Mouse (Mus musculus): Measurements from ENCODE around the gene Ebi3. TPM values are rescaled to one million over a fixed set of nuclear protein-coding genes. Genes with fewer than 3 reads are reported as not detected.

Gene Ebi3
- total RNA-seq, 4 experiments from 2014 or later = 0.49 to 2.0 (median 1.5) TPM

DNA sequence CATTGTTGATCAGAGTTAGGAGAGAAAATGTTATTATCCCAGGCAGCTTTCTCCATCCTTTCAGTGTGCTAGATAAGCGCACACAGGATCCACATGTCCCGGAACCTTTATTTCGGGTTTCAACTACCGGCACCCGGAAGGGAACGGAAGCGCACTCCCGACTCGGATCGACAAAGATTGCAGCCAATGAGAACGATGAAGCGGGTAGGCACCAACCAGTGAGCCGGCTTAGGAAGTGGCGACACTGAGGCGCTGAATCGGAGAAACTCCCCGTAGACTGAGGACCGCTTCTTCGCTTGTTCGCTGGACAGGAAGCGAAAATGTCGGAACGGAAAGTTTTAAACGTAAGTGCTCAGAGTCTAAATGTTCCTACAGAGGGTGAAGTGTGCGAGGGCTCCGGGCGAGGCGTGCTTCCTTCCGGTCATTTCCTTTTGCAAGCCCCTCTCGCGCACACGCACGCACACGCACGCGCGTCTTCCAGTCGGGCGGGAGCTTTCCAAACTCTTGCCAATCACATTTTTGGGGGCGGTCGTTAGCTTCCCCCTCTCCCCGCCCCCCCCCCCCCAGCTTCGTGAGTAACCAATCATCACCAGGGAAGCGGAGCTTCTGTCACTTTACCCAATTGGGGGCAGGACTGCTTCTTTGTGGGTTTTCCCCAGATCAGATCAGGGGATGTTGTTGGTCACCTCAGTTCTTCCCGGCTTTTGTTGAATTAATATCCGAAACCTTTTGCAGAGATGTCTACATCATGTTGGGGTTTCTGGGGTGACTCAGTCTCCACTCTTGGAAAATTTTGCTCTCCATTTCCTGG is 6.7 kb downstream of the Ebi3 start, which contains the start of gene Yju2:
TSS of gene Yju2 (plus strand) at position 182 of the 811 bp plus-strand sequence.
- DNase-seq = peak; percentile 90

DNA sequence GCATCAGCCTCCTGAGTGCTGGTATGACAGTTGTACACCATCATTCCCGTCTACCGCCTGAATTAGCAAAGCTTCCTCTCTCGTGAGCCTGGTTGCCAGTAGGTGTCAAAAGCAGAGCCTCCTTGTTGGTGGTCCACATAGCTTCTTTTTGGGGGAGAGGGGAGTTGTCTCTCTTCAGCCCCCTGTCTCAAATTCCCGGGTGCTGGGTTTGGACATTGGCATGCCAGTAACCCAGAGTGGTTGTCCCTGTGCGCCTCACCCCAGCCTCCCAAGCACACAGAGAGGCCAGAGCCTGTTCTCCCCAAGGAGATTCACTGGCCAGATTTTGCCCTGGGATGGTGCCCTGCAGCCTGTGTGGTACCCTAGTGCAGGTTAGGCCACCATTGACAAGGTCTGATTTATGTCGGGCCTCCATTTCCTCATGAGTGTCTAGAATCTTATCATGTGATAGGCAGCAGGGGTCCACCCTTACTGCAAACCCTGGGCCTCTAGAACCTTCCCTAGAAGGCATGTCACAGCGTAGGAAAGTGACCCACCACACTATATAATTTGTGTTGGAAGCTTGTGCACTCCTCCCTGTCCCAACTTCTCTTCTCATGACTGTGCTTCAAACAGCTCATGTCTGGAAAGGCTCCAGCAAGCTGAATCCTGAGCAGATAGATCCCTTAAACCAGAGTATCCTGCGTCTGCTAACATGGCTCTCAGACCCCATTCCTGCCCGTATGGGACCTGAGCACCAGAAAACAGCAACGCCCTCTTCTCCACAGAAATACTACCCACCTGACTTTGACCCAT is 7.7 kb downstream of the Ebi3 start:
- no peak for DNase-seq

DNA sequence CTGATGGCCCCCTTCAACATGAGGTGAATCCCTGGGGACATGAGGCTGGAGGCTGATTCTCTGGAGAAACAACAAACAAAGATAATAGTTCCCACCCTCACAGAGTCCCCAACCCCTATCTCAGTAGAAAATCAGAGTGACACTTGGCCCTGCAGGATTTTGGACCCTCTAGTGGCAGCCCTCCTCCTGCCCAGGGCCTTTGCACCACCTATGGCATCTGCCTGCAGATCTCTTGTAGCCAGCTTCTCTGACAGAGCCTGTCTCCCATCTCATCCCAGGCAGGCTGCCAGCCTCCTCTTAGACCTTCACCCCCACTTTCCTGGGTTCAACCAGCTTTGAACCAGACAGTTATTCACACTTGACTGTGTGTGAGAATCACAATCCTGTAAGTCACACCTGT is 8.4 kb downstream of the Ebi3 start:
- DNase-seq = no peak

DNA sequence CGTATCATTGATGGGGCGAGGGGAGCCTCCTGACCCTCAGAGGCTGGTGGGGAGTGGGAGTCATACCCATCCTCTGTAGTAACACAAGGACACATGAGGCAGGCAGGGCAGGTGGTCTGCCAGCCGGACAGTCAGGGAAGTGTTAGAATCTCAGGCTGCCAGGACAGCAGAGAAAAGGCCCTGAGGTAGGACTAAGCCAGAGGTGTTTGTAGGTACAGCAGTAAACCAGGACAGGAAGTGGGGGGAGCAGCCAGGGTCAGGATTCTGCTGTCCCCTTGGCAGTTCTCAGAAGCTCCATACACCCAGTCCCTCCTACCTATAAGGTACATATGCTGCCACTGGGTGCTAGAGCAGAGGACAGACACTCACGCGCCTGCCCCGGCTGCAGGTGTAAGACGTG is 9.2 kb downstream of the Ebi3 start:
- no peak for DNase-seq

DNA sequence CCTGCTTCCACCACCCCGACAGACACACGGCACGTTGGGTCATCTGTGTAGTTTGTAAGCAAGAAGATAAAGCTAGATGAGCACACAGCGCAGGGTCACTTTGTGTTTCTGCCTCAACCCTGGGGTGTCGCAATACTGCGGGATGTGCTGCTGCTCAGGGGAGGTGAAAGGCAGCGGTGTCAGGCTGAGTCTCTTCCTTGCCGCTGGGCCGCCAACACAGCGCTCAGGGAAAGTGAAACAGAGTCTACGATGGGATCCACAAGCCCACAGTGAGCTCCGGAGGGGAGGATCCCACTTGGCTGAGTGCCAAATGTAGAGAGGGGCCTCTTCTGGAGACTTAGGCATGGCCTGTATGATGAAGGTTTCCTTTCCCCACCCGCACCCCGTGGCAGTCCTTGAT is 10.7 kb downstream of the Ebi3 start:
- DNase-seq = no peak

DNA sequence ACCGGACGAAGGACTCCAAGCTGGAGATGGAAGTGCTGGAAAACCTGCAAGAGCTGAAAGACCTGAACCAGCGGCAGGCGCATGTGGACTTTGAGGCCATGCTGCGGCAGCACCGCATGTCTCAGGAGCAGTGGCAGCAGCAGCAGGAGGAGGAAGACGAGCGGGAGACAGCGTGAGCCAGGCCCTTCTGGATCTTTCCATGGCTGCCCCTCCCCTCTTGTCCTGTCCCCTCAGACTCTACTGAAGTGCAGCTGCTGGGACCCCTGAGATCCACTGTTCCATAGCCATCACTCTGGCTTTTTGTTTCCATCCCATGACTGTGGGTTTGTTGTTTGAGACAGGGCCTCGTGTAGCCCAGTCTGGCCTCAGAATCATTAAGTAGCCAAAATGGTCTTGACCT is 12.1 kb downstream of the Ebi3 start:
- no peak for DNase-seq

DNA sequence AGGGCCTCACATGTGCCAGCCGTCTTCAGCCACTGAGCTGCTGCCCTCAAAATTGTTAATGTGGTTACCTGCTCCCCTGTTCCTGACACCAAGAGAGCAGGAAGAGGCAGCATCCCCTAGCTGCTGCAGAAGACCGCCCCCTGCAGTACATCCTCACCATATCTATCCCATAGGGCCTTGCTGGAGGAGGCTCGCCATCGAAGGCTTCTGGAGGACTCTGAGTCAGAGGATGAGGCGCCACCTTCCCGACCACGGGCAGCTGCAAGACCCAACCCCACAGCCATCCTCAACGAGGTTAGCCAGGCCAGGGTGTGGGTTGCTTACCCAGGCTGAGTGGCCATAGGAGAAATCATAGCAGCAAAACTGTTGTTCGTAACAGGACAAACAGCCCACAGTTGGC is 12.6 kb downstream of the Ebi3 start:
- no peak for DNase-seq

DNA sequence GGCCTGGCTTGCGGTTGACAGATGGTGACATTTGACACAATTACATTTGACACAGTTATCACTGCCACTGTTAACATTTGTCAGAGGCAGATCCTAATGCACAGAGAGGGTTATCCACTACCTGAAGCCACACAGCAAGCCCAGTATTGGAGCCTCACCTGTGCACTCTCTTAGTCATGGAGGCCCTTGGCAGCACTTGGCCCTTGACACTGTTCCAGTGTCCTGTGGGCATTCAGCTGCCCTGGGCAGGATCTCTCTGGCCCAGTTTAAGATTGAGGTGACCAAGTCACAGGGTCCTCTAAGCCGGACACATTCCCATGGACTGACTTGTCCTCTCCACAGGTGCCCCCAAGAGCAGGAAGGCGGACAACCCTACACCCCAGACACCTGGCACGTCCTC is 14.7 kb downstream of the Ebi3 start:
- DNase-seq = no peak

DNA sequence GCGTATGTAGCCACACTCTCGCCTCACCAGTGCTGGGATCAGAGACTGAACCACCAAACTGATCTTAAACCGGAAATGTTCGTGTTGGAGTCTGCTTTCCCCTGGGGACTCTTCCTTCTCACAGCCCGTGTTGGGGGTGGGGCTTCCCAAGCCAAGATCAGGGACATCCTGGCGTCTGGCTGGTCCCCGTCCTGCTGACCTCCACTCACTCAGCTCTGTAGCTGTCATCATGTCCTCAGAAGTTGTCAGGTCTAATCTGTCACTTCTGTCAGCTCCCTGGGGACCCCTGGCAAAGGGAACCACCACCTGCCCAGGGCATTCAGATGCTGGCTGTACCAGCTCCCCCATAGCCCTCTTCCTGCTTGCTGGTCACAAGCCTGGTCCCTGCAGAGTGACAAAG is 15.8 kb downstream of the Ebi3 start:
- DNase-seq = no peak

DNA sequence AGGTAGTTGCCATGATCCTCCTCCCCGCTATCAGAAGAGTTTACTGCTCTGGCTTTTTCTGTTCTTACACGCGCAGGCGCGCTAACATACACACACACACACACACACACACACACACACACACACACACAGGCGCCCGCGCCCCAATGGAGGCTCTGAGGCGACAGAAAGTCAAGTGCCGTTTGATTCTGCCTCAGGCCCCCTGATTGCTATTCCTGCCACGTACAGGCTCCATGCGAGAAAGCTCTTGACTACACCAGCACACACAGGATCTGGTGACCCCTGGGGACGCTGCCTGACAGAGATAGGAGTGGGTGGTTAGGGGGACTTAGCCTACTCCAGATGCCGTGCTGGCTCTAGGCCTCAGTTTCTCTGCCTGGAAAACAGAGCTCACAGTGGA is 17.1 kb downstream of the Ebi3 start:
- no peak for DNase-seq

DNA sequence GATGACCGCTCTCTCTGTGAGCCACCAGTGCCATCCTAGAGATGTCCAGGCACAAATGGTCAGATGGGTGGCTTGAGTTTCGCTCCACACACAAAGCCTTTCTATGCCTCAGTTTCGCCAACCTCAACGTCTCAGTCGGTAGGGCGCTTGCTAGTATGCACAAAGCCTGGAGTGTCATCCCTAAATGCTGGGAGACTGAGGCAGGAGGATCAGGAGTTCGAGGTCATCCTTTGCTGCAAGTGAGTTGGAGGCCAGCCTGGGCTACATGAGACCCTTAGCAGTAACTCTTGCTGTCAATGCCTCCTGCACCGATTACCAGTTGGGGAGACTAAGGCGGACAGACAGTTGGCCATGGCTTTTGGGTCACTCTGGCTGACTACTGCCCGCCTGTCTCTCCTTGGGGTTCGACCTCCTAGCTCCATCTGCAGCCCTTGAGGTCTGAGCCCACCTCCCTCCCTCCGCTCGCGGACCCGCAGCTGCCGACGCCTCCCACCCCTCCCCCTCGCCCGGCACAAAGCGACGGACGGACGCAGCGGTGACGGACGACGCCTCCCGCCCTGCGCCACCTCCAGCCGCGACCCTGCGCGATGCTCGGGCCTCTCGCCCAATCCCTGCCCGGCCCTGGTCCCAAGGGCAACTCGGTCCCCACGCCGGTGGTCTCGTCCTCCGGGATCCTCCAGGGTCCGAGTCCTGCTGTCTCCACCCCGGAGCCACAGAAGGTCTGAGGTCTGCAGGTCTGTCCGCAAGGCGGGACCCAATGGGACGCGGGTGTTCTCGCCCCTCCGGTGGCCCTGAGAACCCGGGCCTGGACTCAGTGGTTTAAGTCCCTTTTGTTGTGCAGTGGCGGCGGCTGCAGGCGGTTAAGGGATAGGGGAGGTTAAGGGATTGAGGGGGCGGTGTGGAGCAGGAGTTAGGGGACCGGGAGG is 17.8 kb downstream of the Ebi3 start, which contains the start of gene Shd:
TSS of gene Shd (plus strand) at position 502 of the 926 bp plus-strand sequence.
- DNase-seq = no peak

DNA sequence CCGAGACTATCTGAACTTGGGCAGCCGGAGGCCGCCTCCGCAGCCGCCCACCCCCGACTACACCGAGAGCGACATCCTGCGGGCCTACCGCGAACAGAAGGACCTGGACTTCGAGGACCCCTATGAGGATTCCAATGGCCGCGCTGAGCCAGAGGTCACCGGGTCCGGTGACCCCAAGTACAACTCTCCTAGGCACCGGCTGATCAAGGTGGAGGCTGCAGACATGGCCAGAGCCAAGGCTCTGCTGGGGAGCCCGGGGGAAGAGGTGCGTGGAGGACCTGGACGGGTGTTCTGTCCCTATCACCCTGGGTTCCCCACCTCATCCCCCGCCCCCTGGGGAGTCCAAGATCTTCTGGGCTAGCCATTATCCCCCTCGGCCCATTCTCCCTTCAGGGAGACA is 19.0 kb downstream of the Ebi3 start:
- no peak for DNase-seq

DNA sequence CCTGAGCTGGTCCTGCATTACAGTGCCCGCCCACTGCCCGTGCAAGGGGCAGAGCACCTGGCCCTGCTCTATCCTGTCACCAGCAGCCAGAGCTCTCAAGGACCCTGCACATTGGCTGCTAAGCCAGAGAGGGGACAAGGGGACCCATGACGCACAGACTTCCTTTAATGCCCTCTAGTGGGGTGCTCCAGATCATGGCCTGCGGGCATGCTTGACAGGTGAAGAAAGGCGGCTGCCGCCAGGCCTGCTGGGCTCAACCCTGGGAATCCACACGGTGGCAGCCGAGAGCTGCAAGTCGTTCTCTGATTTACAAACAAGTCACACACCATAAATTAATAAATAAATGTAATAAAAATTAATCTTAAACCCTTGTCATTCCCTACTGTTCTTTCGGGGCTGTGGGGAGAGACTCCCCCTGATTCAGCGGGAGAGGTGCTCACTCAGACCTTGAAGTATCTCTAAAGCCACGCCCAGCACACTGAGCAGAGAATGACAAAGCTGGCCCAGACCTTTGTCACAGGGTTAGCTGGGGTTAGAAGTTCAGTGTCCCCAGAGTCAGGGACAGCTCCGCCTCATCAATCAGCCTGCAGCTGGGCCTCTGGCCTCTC is 23.9 kb downstream of the Ebi3 start:
- peak; percentile 66 for DNase-seq

DNA sequence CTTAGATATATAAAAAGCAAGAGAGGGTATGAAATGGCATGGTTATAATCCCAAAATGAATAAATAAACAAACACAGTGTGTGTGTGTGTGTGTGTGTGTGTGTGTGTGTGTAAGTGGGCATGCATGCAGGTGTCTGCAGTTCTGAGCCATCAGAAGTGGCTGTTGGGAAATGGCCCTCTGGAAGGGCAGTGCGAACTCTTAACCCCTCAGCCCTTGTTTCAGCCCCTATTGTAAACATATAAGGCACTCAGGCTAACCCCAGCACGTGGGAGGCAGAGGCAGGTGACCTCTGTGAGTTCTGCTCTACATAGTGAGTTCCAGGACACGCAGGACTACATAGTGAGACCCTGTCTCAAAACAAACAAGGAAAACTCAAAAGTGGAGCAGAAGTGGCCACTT is 24.9 kb downstream of the Ebi3 start:
- DNase-seq = no peak

DNA sequence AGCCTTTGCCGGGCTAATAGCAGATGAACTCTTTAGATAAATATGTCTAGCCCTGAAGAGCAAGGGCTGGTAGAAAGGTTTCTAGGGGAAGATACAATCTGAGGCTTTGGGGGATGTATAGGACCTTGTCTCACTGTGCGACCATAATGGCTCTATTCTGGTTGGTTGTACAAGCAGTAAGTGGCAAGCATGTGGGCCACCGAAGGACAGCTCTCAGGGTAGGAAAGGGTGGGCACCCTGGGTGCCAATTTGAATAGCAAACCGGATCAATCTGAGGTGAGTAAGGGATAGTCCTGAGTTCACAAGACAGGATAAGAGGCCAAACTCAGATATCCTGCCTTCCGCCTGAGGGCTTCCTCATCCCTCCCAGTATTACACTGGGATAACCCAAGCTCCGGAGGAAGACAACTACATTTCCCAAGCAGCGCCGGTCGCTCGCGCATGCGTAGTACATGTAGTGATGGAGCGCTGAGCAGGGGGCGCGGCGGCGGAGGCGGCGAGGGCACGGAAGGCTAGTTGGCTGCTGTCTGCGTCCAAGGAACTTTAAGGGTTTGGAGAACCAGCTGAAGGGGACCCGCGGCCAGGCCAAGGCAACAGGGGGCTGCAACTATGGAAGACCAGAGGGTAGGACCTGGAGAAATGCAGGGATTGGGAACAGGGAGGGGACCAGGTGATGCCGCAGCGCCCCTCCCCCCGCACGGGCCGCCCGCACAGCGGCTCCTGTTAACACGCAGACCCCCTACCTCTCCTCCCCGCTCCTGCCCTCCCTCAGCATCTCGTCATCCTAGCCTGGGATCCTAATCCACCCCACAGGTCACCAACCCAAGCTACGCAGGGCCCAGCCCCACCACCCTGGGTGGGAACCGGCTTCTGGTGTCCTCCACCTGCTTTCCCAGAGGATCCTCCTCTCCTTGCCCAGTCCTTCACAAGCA is 33.9 kb downstream of the Ebi3 start, which contains the start of gene Fsd1:
TSS of gene Fsd1 (plus strand) at position 480 of the 932 bp plus-strand sequence.
- no peak for DNase-seq

DNA sequence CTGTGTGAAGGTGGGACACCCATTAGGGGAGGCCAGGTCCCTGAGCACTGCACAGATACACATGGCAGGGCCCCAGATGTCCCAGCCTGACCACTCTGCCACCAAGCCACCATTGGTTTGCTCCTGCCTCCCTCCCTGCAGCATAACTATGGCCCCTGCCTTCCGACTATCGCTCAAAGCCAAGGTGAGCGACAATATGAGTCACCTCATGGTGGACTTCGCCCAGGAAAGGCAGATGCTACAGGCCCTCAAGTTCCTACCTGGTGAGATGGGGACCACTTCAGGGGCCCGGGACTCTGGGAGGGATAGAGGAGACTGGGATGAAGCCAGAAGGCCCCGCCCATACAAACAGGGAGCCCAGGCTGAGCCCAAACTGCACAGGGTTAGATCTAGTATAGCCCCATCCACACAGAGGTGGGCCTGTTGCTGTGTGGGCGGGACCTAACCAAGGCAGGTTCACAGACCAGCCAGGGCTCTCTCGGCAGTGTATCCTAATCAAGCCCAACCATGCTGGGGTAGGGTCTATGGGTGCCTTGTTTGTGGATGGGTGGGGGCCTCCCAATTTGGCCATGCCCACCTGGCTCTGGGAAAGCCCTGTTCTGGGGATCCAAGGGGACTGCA is 37.9 kb downstream of the Ebi3 start:
- DNase-seq = no peak

DNA sequence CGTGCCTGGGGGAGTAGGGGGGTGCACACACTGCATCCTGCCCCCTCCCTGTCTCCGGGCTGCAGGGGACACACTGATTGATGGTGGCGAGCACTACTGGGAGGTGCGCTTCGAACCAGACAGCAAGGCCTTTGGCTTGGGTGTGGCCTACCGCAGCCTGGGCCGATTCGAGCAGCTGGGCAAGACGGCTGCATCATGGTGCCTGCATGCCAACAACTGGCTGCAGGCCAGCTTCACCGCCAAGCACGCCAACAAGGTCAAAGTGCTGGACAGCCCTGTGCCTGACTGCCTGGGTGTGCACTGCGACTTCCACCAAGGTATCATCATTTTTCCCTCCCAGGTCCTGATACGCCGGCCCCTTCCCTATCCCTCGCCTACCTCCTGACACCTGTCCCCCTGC is 43.6 kb downstream of the Ebi3 start:
- DNase-seq = peak; percentile 71

DNA sequence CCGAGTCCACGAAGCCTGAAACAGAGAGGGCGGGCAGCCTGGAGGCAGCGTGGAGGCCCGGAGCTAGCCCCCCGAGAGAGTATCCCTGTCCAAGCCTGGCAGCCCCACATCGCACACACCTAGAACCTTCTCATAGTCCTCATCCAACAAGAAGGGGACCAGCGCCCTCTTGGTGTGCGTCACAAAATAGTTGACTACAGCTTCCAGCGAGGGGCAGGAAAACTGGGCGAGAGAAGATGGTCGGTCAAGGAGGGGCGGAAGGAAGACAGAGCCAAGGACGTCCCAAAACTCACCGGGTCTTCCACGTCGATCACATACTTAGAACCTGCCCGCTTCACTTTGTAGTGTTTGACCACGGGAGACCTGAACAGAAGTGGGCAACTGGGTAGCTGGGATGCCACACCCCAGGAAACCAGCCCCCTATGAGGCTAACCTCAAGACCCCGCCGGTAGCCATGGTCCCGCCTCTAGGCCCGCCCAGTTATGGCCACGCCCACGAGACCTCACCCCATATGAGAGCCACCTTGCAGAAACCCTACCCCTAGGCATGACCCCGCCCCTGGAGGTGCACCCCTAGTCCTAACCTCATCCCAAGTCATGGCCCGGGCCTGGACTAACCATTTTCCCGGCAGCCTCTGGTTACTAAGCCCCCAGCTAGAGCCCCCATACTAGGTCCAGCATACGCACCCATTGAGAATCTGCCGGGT is 47.5 kb downstream of the Ebi3 start:
- DNase-seq = no peak

DNA sequence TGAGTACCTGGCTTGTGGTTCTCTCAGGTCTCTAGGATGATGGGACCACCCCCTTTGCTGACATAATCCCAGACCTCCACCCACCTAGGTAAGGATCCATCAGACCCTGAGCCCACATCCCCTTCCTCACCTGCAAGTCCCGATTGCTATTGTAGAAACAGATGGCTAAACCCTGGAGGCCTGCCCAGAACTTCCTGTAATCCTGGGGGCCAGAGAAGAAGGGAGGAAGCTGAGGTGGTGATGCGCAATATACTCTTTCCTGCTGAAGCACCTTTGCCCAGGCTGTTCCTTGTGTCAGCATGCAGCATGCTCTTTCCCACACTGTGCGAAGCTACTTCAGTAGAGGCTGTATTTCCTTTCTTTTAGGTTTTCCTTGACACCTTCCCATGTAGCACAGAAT is 50.6 kb downstream of the Ebi3 start:
- no peak for DNase-seq
